Mouse (Mus musculus) forebrain, embryonic 14.5 days (tissue): ENCODE measurements at regions not wholly inside any gene's neighbourhood (a gene's known extent, or its start where the extent isn't known, plus 50 kb on each side); places are given as distances from the start of the nearest gene placed in this dataset.

Experiments
- ATAC-seq: fragments of 200-750 bp; cut with Nextera tagmentation; 2 replicates; pipeline ENCODE4 v1.8.0; 2017; ENCODE audit warnings: mild to moderate bottlenecking, moderate library complexity
- DNase-seq: peaks from one replicate; pipeline ENCODE4 v3.0.0-alpha.2; 2015; ENCODE audit warnings: low spot score
- H3K27ac ChIP-seq: fragments of 300-500 bp; sonication (generic); 2 replicates; pipeline ENCODE4 v1.5.1; 2014; ENCODE audit warnings: low read depth, mild to moderate bottlenecking, control low read depth, low read length, moderate library complexity
- H3K27me3 ChIP-seq: fragments of 300-500 bp; sonication (generic); replicated peaks from 2 replicates; pipeline ENCODE4 v1.6.1; 2014; ENCODE audit warnings: low read length, control low read depth, mixed read lengths; ENCODE audit not compliant: control insufficient read depth, insufficient read depth
- H3K36me3 ChIP-seq: fragments of 300-500 bp; sonication (generic); 2 replicates; pipeline ENCODE4 v1.6.1; 2014; ENCODE audit warnings: low read length, control low read depth; ENCODE audit not compliant: control insufficient read depth, insufficient read depth
- H3K4me1 ChIP-seq: fragments of 300-500 bp; sonication (generic); 2 replicates; pipeline ENCODE4 v1.6.1; 2014; ENCODE audit warnings: antibody characterized with exemption, low read length, control low read depth; ENCODE audit not compliant: control insufficient read depth, insufficient read depth
- H3K4me2 ChIP-seq: fragments of 300-500 bp; sonication (generic); 2 replicates; pipeline ENCODE4 v1.6.1; 2014; ENCODE audit warnings: mild to moderate bottlenecking, control low read depth, low read length
- H3K4me3 ChIP-seq: fragments of 300-500 bp; sonication (generic); 2 replicates; pipeline ENCODE4 v1.5.1; 2014; ENCODE audit warnings: low read depth, low read length, control low read depth
- H3K9ac ChIP-seq: fragments of 300-500 bp; sonication (generic); 2 replicates; pipeline ENCODE4 v1.6.1; 2014; ENCODE audit warnings: mild to moderate bottlenecking, low read length, control low read depth, moderate library complexity
- H3K9me3 ChIP-seq: fragments of 300-500 bp; sonication (generic); replicated peaks from 2 replicates; pipeline ENCODE4 v1.6.1; 2016; ENCODE audit warnings: low read length, control low read depth, mixed read lengths; ENCODE audit not compliant: control insufficient read depth
- WGBS: fragments of 180-500 bp; shearing (Covaris S2); extraction: QIAGEN DNeasy Blood & Tissue Kit; methylation state at CpG from one replicate; pipeline ENCODE4 v1.1.7; 2014; 5-methylcytosine and 5-hydroxymethylcytosine counted together

- DNase-seq (no peak), ATAC-seq (no peak)
- no peak overlapping the region for H3K4me3 ChIP-seq
- no peak overlapping the region for H3K9ac ChIP-seq
- H3K27me3 ChIP-seq, result no peaks in the 10 kb centered on the region
- 82% methylated on average over 4 of the region's 4 CpGs for WGBS
- 0 out of 2 replicates have a peak, but pooled peaks cover 2% of the 10 kb centered on the region for H3K9me3 ChIP-seq
- H3K4me2 ChIP-seq, result no peak overlapping the region
- H3K27ac ChIP-seq, result no peak overlapping the region
- no peaks in the 10 kb centered on the region for H3K4me1 ChIP-seq
- no peaks in the 10 kb centered on the region for H3K36me3 ChIP-seq
Measured at GRCm38 (mm10) chr6:51263595-51263994, 168.9 kb upstream of the Nfe2l3 start.

GRCm38 (mm10) chr6:51265329-51265728 lies 167.1 kb upstream of the Nfe2l3 start:
- H3K4me1 ChIP-seq, result peaks cover 4% of the 10 kb centered on the region
- H3K27ac ChIP-seq, result no peak overlapping the region
- no peak overlapping the region for H3K9ac ChIP-seq
- 91% methylated on average over 3 of the region's 3 CpGs for WGBS
- H3K27me3 ChIP-seq, result peaks cover 4% of the 10 kb centered on the region; the same call in 1 of the 2 replicates
- H3K36me3 ChIP-seq, result no peaks in the 10 kb centered on the region
- H3K4me2 ChIP-seq, result no peak overlapping the region
- ATAC-seq, result no peak
- 0 out of 2 replicates have a peak, but pooled peaks cover 2% of the 10 kb centered on the region for H3K9me3 ChIP-seq
- no peak for DNase-seq
- no peak overlapping the region for H3K4me3 ChIP-seq

- H3K36me3 ChIP-seq, result no peaks in the 10 kb centered on the region
- H3K27me3 ChIP-seq, result peaks cover 7% of the 10 kb centered on the region; the same call in 1 of the 2 replicates
- no peak overlapping the region for H3K27ac ChIP-seq
- no peak overlapping the region for H3K4me2 ChIP-seq
- DNase-seq (no peak), ATAC-seq (no peak)
- no peak overlapping the region for H3K4me3 ChIP-seq
- 83% methylated on average over 6 of the region's 6 CpGs for WGBS
- H3K9ac ChIP-seq, result no peak overlapping the region
- peaks cover 8% of the 10 kb centered on the region for H3K4me1 ChIP-seq
- H3K9me3 ChIP-seq, result no peaks in the 10 kb centered on the region
Measured at GRCm38 (mm10) chr6:51266721-51267120, 165.7 kb upstream of the Nfe2l3 start.

- DNase-seq, result no peak
- Histone ChIP-seq H3K9me3 (no peaks in the 10 kb centered on the region), H3K4me1 (peaks cover 8% of the 10 kb centered on the region), H3K9ac (no peak overlapping the region), H3K27ac (no peak overlapping the region), H3K36me3 (no peaks in the 10 kb centered on the region), H3K27me3 (peaks cover 7% of the 10 kb centered on the region; the same call in 1 of the 2 replicates), H3K4me2 (no peak overlapping the region), H3K4me3 (no peak overlapping the region)
- ATAC-seq, result no peak
- WGBS, result 92% methylated on average over 5 of the region's 5 CpGs
Measured at GRCm38 (mm10) chr6:51267888-51268287, 164.6 kb upstream of the Nfe2l3 start.

- no peak overlapping the region for H3K9ac ChIP-seq
- H3K9me3 ChIP-seq, result no peaks in the 10 kb centered on the region
- peaks cover 8% of the 10 kb centered on the region for H3K4me1 ChIP-seq
- ATAC-seq (no peak), DNase-seq (no peak)
- 81% methylated on average over 5 of the region's 5 CpGs for WGBS
- no peak overlapping the region for H3K27ac ChIP-seq
- peaks cover 7% of the 10 kb centered on the region; the same call in 1 of the 2 replicates for H3K27me3 ChIP-seq
- no peak overlapping the region for H3K4me2 ChIP-seq
- no peak overlapping the region for H3K4me3 ChIP-seq
- no peaks in the 10 kb centered on the region for H3K36me3 ChIP-seq
Measured at GRCm38 (mm10) chr6:51268931-51269330, 163.5 kb upstream of the Nfe2l3 start.

- no peak overlapping the region for H3K9ac ChIP-seq
- H3K36me3 ChIP-seq, result no peaks in the 10 kb centered on the region
- H3K4me2 ChIP-seq, result peak overlapping the region; percentile 99
- H3K27ac ChIP-seq, result no peak overlapping the region
- 28% methylated on average over 10 of the region's 10 CpGs for whole genome bisulfite sequencing
- peaks cover 8% of the 10 kb centered on the region for H3K4me1 ChIP-seq
- ATAC-seq (no peak), DNase-seq (no peak)
- peak overlapping the region; percentile 63 for H3K4me3 ChIP-seq
- no peaks in the 10 kb centered on the region for H3K9me3 ChIP-seq
- H3K27me3 ChIP-seq, result peaks cover 7% of the 10 kb centered on the region; the same call in 1 of the 2 replicates
Measured at GRCm38 (mm10) chr6:51269617-51270016, 162.9 kb upstream of the Nfe2l3 start.

GRCm38 (mm10) chr6:51270216-51271127 lies 162.0 kb upstream of the Nfe2l3 start:
- DNase-seq (peak; percentile 82), ATAC-seq (peak; percentile 86)
- no peak overlapping the region for H3K27ac ChIP-seq
- WGBS, result under 1% methylated on average over 78 of the region's 80 CpGs
- H3K27me3 ChIP-seq, result peaks cover 7% of the 10 kb centered on the region; the same call in 1 of the 2 replicates
- peak overlapping the region; percentile 63 for H3K4me3 ChIP-seq
- H3K36me3 ChIP-seq, result no peaks in the 10 kb centered on the region
- peak overlapping the region; percentile 56 for H3K9ac ChIP-seq
- H3K4me1 ChIP-seq, result peaks cover 8% of the 10 kb centered on the region
- H3K4me2 ChIP-seq, result peak overlapping the region; percentile 99
- H3K9me3 ChIP-seq, result no peaks in the 10 kb centered on the region

GRCm38 (mm10) chr6:51271128-51271480 lies 161.4 kb upstream of the Nfe2l3 start:
- no peak overlapping the region for H3K27ac ChIP-seq
- DNase-seq, result no peak

More at GRCm38 (mm10) chr6:51271128-51271480, 161.4 kb upstream of the Nfe2l3 start:
- Histone ChIP-seq H3K27me3 (peaks cover 7% of the 10 kb centered on the region; the same call in 1 of the 2 replicates), H3K9ac (no peak overlapping the region; the same call in 1 of the 2 replicates), H3K4me2 (peak overlapping the region; percentile 99), H3K4me1 (peaks cover 8% of the 10 kb centered on the region), H3K9me3 (no peaks in the 10 kb centered on the region), H3K36me3 (no peaks in the 10 kb centered on the region), H3K4me3 (peak overlapping the region; percentile 63)
- ATAC-seq, result peak; percentile 78
- 2% methylated on average over 14 of the region's 17 CpGs for WGBS
